Mouse (Mus musculus) embryo, embryonic 11 days (tissue): ENCODE data around the gene Tchhl1.
"Not testable (repeated sequence)": the region's sequence is repeated elsewhere in the genome, so short reads cannot be mapped to it uniquely, and the experiment has no call there.

Source experiments
- DNase-seq: peaks from one replicate; pipeline ENCODE4 v3.0.0-alpha.2; 2015

Gene Tchhl1

GRCm38 (mm10) chr3:93468561-93468960 lies at the start of gene Tchhl1:
Gene Tchhl1, plus strand, starts transcription at chr3:93468754.
- no peak for DNase-seq

GRCm38 (mm10) chr3:93431673-93432072 lies 36.9 kb upstream of the Tchhl1 start:
- no peak for DNase-seq

GRCm38 (mm10) chr3:93442030-93442429 lies 26.5 kb upstream of the Tchhl1 start, which contains the start of gene Tchh:
Gene Tchh, plus strand, starts transcription at chr3:93442330.
- DNase-seq = no peak

GRCm38 (mm10) chr3:93443501-93444101 lies 25.0 kb upstream of the Tchhl1 start:
- DNase-seq = peak; percentile 67

GRCm38 (mm10) chr3:93444343-93445164 lies 24.0 kb upstream of the Tchhl1 start:
- DNase-seq = peak; percentile 88

- DNase-seq = peak; percentile 58
These were observed 23.3 kb upstream of the Tchhl1 start for GRCm38 (mm10) chr3:93445165-93445705.

GRCm38 (mm10) chr3:93446128-93446755 lies 22.3 kb upstream of the Tchhl1 start:
- DNase-seq = peak; percentile 77

- DNase-seq = peak; percentile 19
These were observed 21.8 kb upstream of the Tchhl1 start for GRCm38 (mm10) chr3:93446756-93447137.

GRCm38 (mm10) chr3:93447138-93447841 lies 21.3 kb upstream of the Tchhl1 start:
- DNase-seq = peak; percentile 83

- no peak for DNase-seq
These were observed 2.0 kb upstream of the Tchhl1 start for GRCm38 (mm10) chr3:93466556-93466955.

GRCm38 (mm10) chr3:93467130-93467529 lies 1.4 kb upstream of the Tchhl1 start:
- no peak for DNase-seq

GRCm38 (mm10) chr3:93469629-93470028 lies 1.1 kb downstream of the Tchhl1 start:
- no peak for DNase-seq

- DNase-seq = no peak
These were observed 11.5 kb downstream of the Tchhl1 start for GRCm38 (mm10) chr3:93480053-93480452.

GRCm38 (mm10) chr3:93481982-93482616 lies 13.5 kb downstream of the Tchhl1 start:
- DNase-seq = peak; percentile 11

GRCm38 (mm10) chr3:93485611-93486010 lies 17.1 kb downstream of the Tchhl1 start:
- no peak for DNase-seq

- DNase-seq = no peak
These were observed 20.0 kb downstream of the Tchhl1 start for GRCm38 (mm10) chr3:93488541-93488940.

- DNase-seq = no peak
These were observed 23.6 kb downstream of the Tchhl1 start for GRCm38 (mm10) chr3:93492176-93492575.

GRCm38 (mm10) chr3:93493992-93494391 lies 25.4 kb downstream of the Tchhl1 start:
- DNase-seq = peak; percentile 83

GRCm38 (mm10) chr3:93494774-93495173 lies 26.2 kb downstream of the Tchhl1 start:
- DNase-seq = not testable (repeated sequence)

- DNase-seq = no peak
These were observed 28.6 kb downstream of the Tchhl1 start for GRCm38 (mm10) chr3:93497131-93497530.

- DNase-seq = no peak
These were observed 30.6 kb downstream of the Tchhl1 start for GRCm38 (mm10) chr3:93499129-93499528.

- no peak for DNase-seq
These were observed 36.1 kb downstream of the Tchhl1 start for GRCm38 (mm10) chr3:93504536-93505189.
